Mouse (Mus musculus) liver, embryonic 11.5 days (tissue): Measurements from ENCODE around the gene Pheta1. TPM values are rescaled to one million over a fixed set of nuclear protein-coding genes. Genes with fewer than 3 reads are reported as not detected.

ENCODE experiments used
- ATAC-seq: fragments of 200-750 bp; cut with Nextera tagmentation; replicated peaks from 2 replicates; pipeline ENCODE4 v1.8.0; 2017; ENCODE audit warnings: moderate number of reproducible peaks, mild to moderate bottlenecking, moderate TSS enrichment, moderate library complexity; ENCODE audit not compliant: low FRiP score
- DNase-seq: peaks from one replicate; pipeline ENCODE4 v3.0.0-alpha.2; 2017; ENCODE audit warnings: low spot score
- H3K27ac ChIP-seq: fragments of 300-500 bp; sonication (generic); 2 replicates; pipeline ENCODE4 v1.5.1; 2014; ENCODE audit warnings: mild to moderate bottlenecking, low read depth, low read length, control low read depth
- H3K27me3 ChIP-seq: fragments of 300-500 bp; sonication (generic); replicated peaks from 2 replicates; pipeline ENCODE4 v1.6.1; 2014; ENCODE audit warnings: low read length, mixed read lengths; ENCODE audit not compliant: control insufficient read depth, insufficient read depth
- H3K36me3 ChIP-seq: fragments of 300-500 bp; sonication (generic); 2 replicates; pipeline ENCODE4 v1.6.1; 2014; ENCODE audit warnings: mild to moderate bottlenecking, low read length, moderate library complexity, mixed read lengths; ENCODE audit not compliant: control insufficient read depth, insufficient read depth
- H3K4me1 ChIP-seq: fragments of 300-500 bp; sonication (generic); replicated peaks from 2 replicates; pipeline ENCODE4 v1.6.1; 2014; ENCODE audit warnings: low read length, mixed read lengths; ENCODE audit not compliant: control insufficient read depth, insufficient read depth
- H3K4me2 ChIP-seq: fragments of 300-500 bp; sonication (generic); 2 replicates; pipeline ENCODE4 v1.6.1; 2014; ENCODE audit warnings: mild to moderate bottlenecking, control low read depth, moderate library complexity
- H3K4me3 ChIP-seq: fragments of 300-500 bp; sonication (generic); 2 replicates; pipeline ENCODE4 v1.5.1; 2014; ENCODE audit warnings: low read depth, low read length, control low read depth
- H3K9ac ChIP-seq: fragments of 300-500 bp; sonication (generic); 2 replicates; pipeline ENCODE4 v1.6.1; 2014; ENCODE audit warnings: low read depth, low read length, control low read depth
- H3K9me3 ChIP-seq: fragments of 300-500 bp; sonication (generic); 2 replicates; pipeline ENCODE4 v1.6.1; 2016; ENCODE audit warnings: low read length, inconsistent platforms, mixed read lengths; ENCODE audit not compliant: control insufficient read depth
- WGBS: fragments of 180-500 bp; shearing (Covaris S2); extraction: QIAGEN DNeasy Blood & Tissue Kit; methylation state at CpG from one replicate; pipeline ENCODE4 v1.1.7; 2014; 5-methylcytosine and 5-hydroxymethylcytosine counted together
- polyA plus RNA-seq: library from polyadenylated mRNA; unstranded; fragments of >200 nt; fragmentation: Nextera tagmentation; extraction: Ambion mirVana; gene quantifications from 2 replicates; pipeline ENCODE4 v1.2.1, GENCODE M21; 2014

Gene Pheta1
- polyA plus RNA-seq, 1 experiment from 2014 or later = 13.7 TPM

DNA sequence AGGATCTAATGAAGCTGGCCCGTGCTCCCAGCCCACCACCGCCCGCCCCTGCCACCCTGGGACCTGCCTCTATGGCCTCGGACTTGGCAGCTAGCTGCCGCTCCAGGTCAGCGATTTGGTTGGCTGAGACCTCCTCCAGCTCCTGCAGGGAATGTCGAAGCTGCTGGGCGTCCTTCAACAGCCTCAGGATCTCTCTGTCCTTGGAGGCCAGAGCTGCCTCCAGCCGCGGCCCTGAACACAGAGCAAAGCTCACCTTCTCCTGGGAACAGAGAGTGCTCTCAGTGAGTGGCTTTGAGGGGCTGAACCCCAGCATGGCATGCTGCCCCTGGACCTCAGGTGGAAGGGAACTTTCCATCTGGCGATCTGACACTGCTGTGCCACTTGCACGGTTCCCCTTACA lies 28.1 kb downstream of the Pheta1 start:
- Histone ChIP-seq H3K4me1 (no peaks in the 10 kb centered on the region), H3K36me3 (0 out of 2 replicates have a peak, but pooled peaks cover 3% of the 10 kb centered on the region), H3K4me2 (no peak overlapping the region), H3K27ac (no peak overlapping the region), H3K9ac (no peak overlapping the region), H3K4me3 (no peak overlapping the region), H3K27me3 (no peaks in the 10 kb centered on the region), H3K9me3 (no peaks in the 10 kb centered on the region)
- no peak for DNase-seq
- no peak for ATAC-seq
- 78% methylated on average over 12 of the region's 12 CpGs for WGBS

DNA sequence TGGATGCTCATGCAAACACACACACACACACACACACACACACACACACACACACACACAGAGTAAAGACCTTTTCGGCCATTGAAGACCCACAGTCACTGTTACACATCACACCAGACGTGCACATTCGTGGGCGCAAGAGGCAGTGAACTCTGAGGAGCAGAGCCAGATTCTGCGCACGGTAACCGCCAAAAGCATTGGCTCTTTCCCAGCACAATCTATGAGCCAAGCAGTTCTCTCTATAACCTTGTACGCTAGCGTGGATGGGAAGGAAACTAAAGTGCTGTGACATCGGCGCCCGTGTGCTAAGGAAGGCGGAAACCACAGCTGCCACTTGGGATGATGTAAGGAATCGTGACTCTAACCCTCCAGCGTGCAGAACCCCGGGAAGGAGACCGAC lies 29.9 kb downstream of the Pheta1 start:
- no peak overlapping the region for H3K9ac ChIP-seq
- ATAC-seq (no peak), DNase-seq (no peak)
- 83% methylated on average over 17 of the region's 17 CpGs for WGBS
- no peak overlapping the region for H3K4me2 ChIP-seq
- H3K27ac ChIP-seq = no peak overlapping the region
- H3K9me3 ChIP-seq = no peaks in the 10 kb centered on the region
- no peaks in the 10 kb centered on the region for H3K4me1 ChIP-seq
- H3K36me3 ChIP-seq = 0 out of 2 replicates have a peak, but pooled peaks cover 3% of the 10 kb centered on the region
- H3K4me3 ChIP-seq = no peak overlapping the region
- H3K27me3 ChIP-seq = no peaks in the 10 kb centered on the region

DNA sequence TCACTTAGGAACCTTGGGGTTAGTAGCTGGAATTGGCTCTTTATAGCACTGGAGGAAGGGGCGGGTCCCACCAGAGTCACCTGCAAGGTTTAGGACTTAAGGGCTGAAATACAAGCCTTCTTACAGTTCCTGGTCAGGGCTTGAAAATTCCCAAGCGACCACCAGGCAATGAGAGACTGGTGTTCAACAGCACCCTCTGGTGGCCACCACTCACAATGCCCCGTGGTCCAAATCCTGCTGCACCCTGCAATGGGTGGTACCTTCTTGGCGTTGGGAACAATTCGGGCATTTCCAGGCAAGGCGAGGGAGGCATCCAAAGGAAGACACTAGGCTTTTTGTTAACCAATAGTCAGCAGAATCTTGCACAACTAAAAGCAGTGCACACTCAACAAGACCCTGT lies 30.4 kb downstream of the Pheta1 start:
- Histone ChIP-seq H3K4me3 (no peak overlapping the region), H3K27me3 (no peaks in the 10 kb centered on the region), H3K27ac (no peak overlapping the region), H3K4me2 (no peak overlapping the region), H3K36me3 (0 out of 2 replicates have a peak, but pooled peaks cover 3% of the 10 kb centered on the region), H3K9me3 (no peaks in the 10 kb centered on the region), H3K9ac (no peak overlapping the region), H3K4me1 (no peaks in the 10 kb centered on the region)
- WGBS = 43% methylated on average over 6 of the region's 6 CpGs
- no peak for ATAC-seq
- no peak for DNase-seq

DNA sequence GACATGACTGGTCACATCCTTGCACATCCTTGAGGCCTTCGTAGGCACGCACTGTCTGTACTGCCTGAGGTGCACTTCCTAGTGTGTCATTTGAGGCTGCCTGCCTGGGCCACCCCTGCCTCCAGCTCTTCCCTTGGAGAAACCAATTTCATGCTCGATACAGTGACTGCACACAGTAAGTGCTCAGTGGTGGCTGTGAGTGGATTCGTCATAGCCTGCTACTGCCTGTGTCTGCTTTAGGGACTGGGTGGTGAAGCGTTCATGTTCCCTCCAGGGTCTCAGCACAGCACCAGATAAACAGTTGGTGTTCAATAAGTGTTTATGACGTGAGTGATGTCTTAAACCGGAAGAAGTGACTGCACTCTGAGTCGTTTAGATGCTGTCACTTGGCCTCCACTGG lies 34.6 kb downstream of the Pheta1 start:
- Histone ChIP-seq H3K4me3 (no peak overlapping the region), H3K9me3 (0 out of 2 replicates have a peak, but pooled peaks cover 3% of the 10 kb centered on the region), H3K27me3 (no peaks in the 10 kb centered on the region), H3K4me2 (no peak overlapping the region), H3K36me3 (no peaks in the 10 kb centered on the region), H3K4me1 (no peaks in the 10 kb centered on the region), H3K27ac (no peak overlapping the region), H3K9ac (no peak overlapping the region)
- 74% methylated on average over 8 of the region's 8 CpGs for WGBS
- ATAC-seq = no peak
- DNase-seq = no peak

DNA sequence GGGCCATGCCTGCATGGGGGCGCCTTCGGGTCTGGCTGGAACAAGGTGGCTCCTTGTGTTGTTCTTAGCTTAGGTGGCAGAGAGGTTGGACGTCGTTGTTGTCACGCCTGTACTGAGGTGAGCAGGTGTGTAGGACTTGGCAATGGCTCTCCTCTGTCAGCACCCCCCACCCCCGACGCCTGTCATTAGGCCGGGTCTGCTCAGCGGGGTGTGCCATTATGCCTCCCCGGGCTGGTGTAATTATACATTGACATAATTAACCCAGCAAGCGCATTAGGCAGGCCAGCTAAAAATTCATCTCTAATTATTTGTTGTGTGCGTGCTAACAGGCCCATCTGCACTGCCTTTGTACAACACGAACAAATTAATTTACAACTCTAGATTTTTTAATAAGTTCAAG lies 40.6 kb downstream of the Pheta1 start:
- no peaks in the 10 kb centered on the region; the same call in none of the 2 replicates for H3K4me1 ChIP-seq
- H3K36me3 ChIP-seq = no peaks in the 10 kb centered on the region
- no peak for DNase-seq
- no peak overlapping the region for H3K4me2 ChIP-seq
- H3K4me3 ChIP-seq = no peak overlapping the region
- WGBS = 72% methylated on average over 13 of the region's 13 CpGs
- no peak for ATAC-seq
- H3K9ac ChIP-seq = no peak overlapping the region
- H3K9me3 ChIP-seq = 0 out of 2 replicates have a peak, but pooled peaks cover 3% of the 10 kb centered on the region
- H3K27ac ChIP-seq = no peak overlapping the region
- no peaks in the 10 kb centered on the region for H3K27me3 ChIP-seq

DNA sequence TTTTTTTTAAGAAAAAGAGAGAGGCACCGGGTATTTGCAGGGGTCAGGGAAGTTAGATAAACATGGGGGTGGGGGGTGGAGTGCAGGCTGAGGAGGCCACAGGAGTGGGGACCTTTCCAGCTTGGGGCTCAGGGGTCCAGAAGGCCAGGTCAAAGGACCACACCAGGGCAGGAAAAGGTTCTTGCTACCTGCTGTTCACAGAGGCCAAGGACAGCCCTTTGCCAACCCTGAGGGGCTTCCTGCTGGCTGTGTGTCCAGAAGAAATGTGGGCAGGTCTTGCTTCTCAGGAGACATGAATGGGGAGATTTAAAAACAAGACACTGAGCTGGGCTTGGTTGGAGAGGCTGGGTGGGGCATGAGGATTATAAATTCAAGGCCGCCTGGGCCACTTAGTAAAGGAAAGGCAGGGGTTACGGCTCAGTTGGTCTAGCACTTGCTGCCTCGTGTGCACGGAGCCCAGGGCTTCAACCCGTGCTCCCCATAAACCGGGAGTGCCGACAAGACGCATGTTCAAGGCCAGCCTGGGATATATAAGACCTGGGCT lies 41.1 kb downstream of the Pheta1 start:
- Histone ChIP-seq H3K4me1 (no peaks in the 10 kb centered on the region; the same call in none of the 2 replicates), H3K4me2 (no peak overlapping the region), H3K4me3 (no peak overlapping the region), H3K27me3 (no peaks in the 10 kb centered on the region), H3K9me3 (0 out of 2 replicates have a peak, but pooled peaks cover 3% of the 10 kb centered on the region), H3K27ac (no peak overlapping the region), H3K36me3 (no peaks in the 10 kb centered on the region), H3K9ac (no peak overlapping the region)
- DNase-seq (no peak), ATAC-seq (no peak)
- 57% methylated on average over 9 of the region's 9 CpGs for WGBS

DNA sequence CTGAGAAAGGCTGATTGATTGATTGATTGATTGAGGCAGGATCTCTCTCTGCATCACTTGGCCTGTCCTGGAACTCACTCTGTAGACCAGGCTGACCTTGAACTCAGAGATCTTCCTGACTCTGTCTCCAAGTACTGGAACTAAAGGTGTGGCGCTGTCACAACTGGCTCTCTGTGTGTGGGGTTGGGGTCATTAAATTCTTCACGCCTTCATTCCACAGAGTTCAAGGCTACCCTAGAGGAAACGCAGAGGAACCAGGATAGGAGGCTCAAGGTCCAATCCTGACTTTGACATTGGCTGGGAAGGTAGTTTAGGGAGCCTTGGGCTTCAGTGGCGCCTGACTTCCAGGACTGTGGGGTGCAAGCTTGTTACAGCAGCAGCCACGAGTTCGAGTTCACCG lies 42.1 kb downstream of the Pheta1 start:
- Histone ChIP-seq H3K9me3 (0 out of 2 replicates have a peak, but pooled peaks cover 3% of the 10 kb centered on the region), H3K4me1 (no peaks in the 10 kb centered on the region; the same call in none of the 2 replicates), H3K27ac (no peak overlapping the region), H3K4me3 (no peak overlapping the region), H3K9ac (no peak overlapping the region), H3K27me3 (no peaks in the 10 kb centered on the region), H3K4me2 (no peak overlapping the region), H3K36me3 (no peaks in the 10 kb centered on the region)
- DNase-seq (no peak), ATAC-seq (no peak)
- 82% methylated on average over 7 of the region's 7 CpGs for WGBS

DNA sequence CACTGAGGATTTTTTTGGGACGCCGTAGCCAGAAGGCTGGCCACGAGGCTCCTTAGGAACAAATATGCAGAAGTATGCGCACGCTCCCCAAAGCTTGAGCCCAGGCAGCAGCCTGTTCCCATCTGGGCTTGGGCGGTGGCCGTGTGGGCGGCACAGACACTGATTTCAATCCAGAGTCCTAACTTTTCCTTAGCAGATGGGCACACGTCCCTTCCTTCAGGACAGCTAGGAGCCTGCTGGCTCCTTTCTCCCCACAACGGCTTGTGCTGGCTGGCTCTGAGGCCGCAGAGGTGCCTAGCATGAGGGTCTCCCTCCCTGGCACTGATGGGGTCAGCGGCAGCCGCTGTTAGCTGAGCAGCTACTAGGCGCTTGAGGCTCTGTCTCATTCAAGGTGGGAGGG lies 43.5 kb downstream of the Pheta1 start:
- Histone ChIP-seq H3K4me2 (no peak overlapping the region), H3K36me3 (no peaks in the 10 kb centered on the region), H3K27ac (no peak overlapping the region), H3K9ac (no peak overlapping the region), H3K9me3 (0 out of 2 replicates have a peak, but pooled peaks cover 3% of the 10 kb centered on the region), H3K4me3 (no peak overlapping the region), H3K27me3 (no peaks in the 10 kb centered on the region), H3K4me1 (no peaks in the 10 kb centered on the region; the same call in none of the 2 replicates)
- WGBS = 83% methylated on average over 14 of the region's 14 CpGs
- ATAC-seq (no peak), DNase-seq (no peak)

DNA sequence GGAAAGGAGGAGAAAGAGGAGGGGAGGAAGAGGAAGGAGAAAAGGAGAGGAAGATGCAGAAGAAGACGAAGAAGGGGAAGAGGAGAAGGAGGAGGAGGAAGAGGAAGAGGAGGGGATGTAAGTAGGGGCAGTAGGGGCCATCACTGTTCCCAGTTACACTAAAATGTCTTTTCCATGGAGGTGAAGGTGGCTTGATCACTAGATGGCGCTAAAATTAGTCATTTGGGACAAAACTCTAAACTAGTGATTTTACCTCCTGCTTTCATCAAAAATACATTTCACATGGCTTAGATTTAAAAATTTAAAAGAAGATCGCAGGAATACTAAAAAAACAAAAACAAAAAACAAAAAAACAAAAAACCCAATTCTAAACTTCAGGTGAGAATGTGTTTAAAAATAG lies 44.8 kb downstream of the Pheta1 start:
- Histone ChIP-seq H3K9me3 (no peaks in the 10 kb centered on the region), H3K9ac (no peak overlapping the region), H3K4me1 (no peaks in the 10 kb centered on the region; the same call in none of the 2 replicates), H3K27ac (no peak overlapping the region), H3K36me3 (no peaks in the 10 kb centered on the region), H3K4me2 (no peak overlapping the region), H3K27me3 (no peaks in the 10 kb centered on the region), H3K4me3 (no peak overlapping the region)
- DNase-seq (no peak), ATAC-seq (no peak)
- 21% methylated on average over 3 of the region's 3 CpGs for WGBS
